Mouse (Mus musculus): ENCODE results near the gene Fgfr2. TPM values are rescaled to one million over a fixed set of nuclear protein-coding genes. Genes with fewer than 3 reads are reported as not detected.

Gene Fgfr2
- total RNA-seq, 1 experiment: 37.5 TPM

DNA sequence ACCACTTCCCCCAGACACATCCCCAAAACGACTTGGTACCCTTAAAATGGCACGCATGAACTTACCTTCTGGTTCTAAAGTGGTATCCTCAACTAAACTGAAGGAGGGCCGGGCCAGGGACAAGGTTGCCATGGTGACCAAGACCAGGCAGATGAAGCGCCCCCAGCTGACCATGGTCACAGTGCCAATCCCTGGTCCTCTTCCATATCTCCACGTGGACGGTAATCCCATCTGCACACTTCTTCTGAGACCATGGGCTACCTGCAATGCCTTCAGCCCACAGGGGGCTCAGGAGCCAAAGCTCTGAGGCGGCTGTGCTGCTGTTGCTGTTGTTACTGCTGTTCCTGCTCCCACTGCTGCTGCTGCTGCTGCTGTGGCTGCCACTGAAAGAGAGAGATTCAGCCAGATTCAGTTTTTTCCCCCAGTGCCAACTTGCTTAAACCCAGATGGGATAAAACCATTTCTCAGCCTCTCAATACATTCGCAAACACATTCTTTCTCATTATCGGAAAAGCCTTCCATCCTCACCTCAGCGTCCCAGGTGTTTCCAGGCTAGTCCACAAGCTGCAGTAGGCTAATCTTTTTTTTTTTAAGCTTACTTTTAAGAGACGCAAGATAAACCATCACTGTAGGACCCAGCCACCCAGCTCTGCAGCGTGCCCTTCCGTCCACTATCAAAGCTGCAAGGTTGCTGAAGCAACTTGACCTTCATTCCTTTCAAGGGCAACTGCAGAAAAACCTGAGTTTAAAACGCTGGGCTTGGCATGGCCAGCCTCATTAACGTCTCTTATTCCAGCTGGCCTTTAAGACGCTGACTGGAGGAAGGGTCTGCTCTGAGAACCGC, 2861.2 kb downstream of the Fgfr2 start:
- in situ Hi-C loops (cut with MboI; ENCODE audit: low sequenced_read_pairs in 2 of 2, unreplicated experiment in 2 of 2): no loop called here
- TF ChIP-seq HCFC1 (IDR thresholded peaks at IDR 0.05; ENCODE audit: borderline replicate concordance, insufficient read depth, low read length) (no peak), ZNF384 (IDR thresholded peaks at IDR 0.05; ENCODE audit: low read depth, low read length) (no peak), CHD2 (IDR thresholded peaks at IDR 0.05; ENCODE audit: low read depth, low read length) (no peak)
- no peak for DNase-seq (ENCODE audit: low read depth, low spot score)
- Histone ChIP-seq H3K36me3 (ENCODE audit: control insufficient read depth, insufficient read depth, low read length, poor library complexity, severe bottlenecking) (peaks cover 5% of the 10 kb centered on the region; the same call in 1 of the 2 replicates), H3K4me3 (ENCODE audit: insufficient read depth in 1 of 2, low read depth in 1 of 2, low read length in 2 of 2, poor library complexity in 1 of 2, severe bottlenecking in 1 of 2) (no peak overlapping the region), H3K9me3 (ENCODE audit: control insufficient read depth, insufficient read depth, low read depth, low read length) (no peaks in the 10 kb centered on the region), H3K27ac (ENCODE audit: insufficient read depth, low read depth, low read length, poor library complexity, severe bottlenecking) (no peak overlapping the region), H3K4me1 (ENCODE audit: control insufficient read depth in 2 of 2, insufficient read depth in 2 of 2, low read length in 2 of 2, poor library complexity in 1 of 2) (peaks cover 0 to 13% of the 10 kb centered on the region in 2 experiments; a peak in 2 of 4 replicates), H3K9ac (ENCODE audit: insufficient read depth, low read depth, low read length, poor library complexity, severe bottlenecking) (no peak overlapping the region)

DNA sequence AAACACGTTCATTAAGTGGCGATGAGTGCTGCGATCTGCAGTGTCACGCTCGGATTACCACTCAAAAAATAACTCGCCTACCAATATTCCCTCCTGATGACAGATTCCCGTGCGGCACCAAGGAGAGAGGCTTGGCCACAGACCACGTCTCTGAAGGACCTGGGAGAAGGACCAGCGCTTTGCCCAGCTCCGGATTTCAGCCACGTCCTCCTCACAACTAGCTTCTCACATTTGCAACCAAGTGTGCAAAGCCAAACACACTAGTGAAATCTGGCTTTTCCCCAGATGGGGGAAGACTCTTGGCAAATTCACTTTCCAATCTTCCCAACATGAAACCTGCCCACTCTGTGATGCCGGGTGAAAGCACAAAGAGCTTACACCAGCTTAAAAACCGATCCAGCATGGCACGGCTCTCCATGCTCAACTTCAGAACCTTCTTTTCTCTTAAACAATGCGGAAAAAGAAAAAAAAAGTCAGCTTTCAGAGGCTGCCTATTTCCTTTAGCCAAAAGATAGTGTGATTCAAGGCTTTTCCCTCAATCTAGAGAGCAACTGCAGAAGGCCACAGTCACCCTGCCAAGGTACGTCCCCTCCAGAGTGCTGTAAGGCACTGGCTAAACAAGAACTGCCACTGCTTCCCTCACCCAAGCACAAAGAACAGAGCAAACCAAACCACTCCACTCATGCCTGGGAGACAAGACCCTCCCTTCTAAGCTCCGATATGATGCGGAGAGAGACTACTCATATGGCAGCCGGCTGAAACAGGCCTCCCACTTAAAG, 2862.1 kb downstream of the Fgfr2 start:
- Histone ChIP-seq H3K4me1 (ENCODE audit: control insufficient read depth in 2 of 2, insufficient read depth in 2 of 2, low read length in 2 of 2, poor library complexity in 1 of 2) (peaks cover 0 to 13% of the 10 kb centered on the region in 2 experiments; a peak in 2 of 4 replicates), H3K9ac (ENCODE audit: insufficient read depth, low read depth, low read length, poor library complexity, severe bottlenecking) (no peak overlapping the region), H3K9me3 (ENCODE audit: control insufficient read depth, insufficient read depth, low read depth, low read length) (no peaks in the 10 kb centered on the region), H3K36me3 (ENCODE audit: control insufficient read depth, insufficient read depth, low read length, poor library complexity, severe bottlenecking) (peaks cover 5% of the 10 kb centered on the region; the same call in 1 of the 2 replicates), H3K27ac (ENCODE audit: insufficient read depth, low read depth, low read length, poor library complexity, severe bottlenecking) (no peak overlapping the region), H3K4me3 (ENCODE audit: insufficient read depth in 1 of 2, low read depth in 1 of 2, low read length in 2 of 2, poor library complexity in 1 of 2, severe bottlenecking in 1 of 2) (no peak overlapping the region)
- in situ Hi-C loops (cut with MboI; ENCODE audit: low sequenced_read_pairs in 2 of 2, unreplicated experiment in 2 of 2): no loop called here
- no peak for DNase-seq (ENCODE audit: low read depth, low spot score)
- no peak for TF ChIP-seq CHD2 (IDR thresholded peaks at IDR 0.05; ENCODE audit: low read depth, low read length)
- no peak for TF ChIP-seq ZNF384 (IDR thresholded peaks at IDR 0.05; ENCODE audit: low read depth, low read length)
- TF ChIP-seq MAFK (IDR thresholded peaks at IDR 0.05; ENCODE audit: insufficient read depth, low read depth, low read length): no peak
- TF ChIP-seq ZC3H11A (IDR thresholded peaks at IDR 0.05; ENCODE audit: borderline replicate concordance, low read depth, low read length): no peak
- TF ChIP-seq HCFC1 (IDR thresholded peaks at IDR 0.05; ENCODE audit: borderline replicate concordance, insufficient read depth, low read length): no peak

DNA sequence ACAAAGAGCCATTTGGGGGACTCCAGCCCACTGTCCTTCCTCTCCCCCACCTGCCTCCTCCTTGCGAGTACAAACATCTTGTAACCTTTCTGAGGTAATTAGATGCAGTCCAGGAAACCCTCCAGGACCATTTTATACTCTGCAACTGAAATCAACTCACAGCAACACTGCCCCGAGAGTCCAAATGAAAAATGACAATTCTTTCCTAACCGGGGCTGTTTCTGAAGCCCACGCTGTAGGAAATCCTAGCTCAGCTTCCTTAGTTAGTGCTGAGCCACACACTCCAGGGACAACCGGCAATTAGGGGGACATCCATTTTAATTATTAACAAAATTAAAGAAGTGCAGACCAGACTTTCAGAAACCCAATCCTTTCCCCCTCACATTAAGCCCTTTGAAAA, 2863.1 kb downstream of the Fgfr2 start:
- H3K27ac ChIP-seq (ENCODE audit: insufficient read depth, low read depth, low read length, poor library complexity, severe bottlenecking): no peak overlapping the region
- H3K9ac ChIP-seq (ENCODE audit: insufficient read depth, low read depth, low read length, poor library complexity, severe bottlenecking): no peak overlapping the region
- TF ChIP-seq MAFK (IDR thresholded peaks at IDR 0.05; ENCODE audit: insufficient read depth, low read depth, low read length) (no peak), ZNF384 (IDR thresholded peaks at IDR 0.05; ENCODE audit: low read depth, low read length) (no peak), HCFC1 (IDR thresholded peaks at IDR 0.05; ENCODE audit: borderline replicate concordance, insufficient read depth, low read length) (no peak), ZC3H11A (IDR thresholded peaks at IDR 0.05; ENCODE audit: borderline replicate concordance, low read depth, low read length) (no peak), CHD2 (IDR thresholded peaks at IDR 0.05; ENCODE audit: low read depth, low read length) (no peak)
- in situ Hi-C loops (cut with MboI; ENCODE audit: low sequenced_read_pairs in 2 of 2, unreplicated experiment in 2 of 2): no loop called here
- H3K9me3 ChIP-seq (ENCODE audit: control insufficient read depth, insufficient read depth, low read depth, low read length): no peaks in the 10 kb centered on the region
- H3K4me1 ChIP-seq (ENCODE audit: control insufficient read depth in 2 of 2, insufficient read depth in 2 of 2, low read length in 2 of 2, poor library complexity in 1 of 2): peaks cover 0 to 13% of the 10 kb centered on the region in 2 experiments; a peak in 2 of 4 replicates
- H3K4me3 ChIP-seq (ENCODE audit: insufficient read depth in 1 of 2, low read depth in 1 of 2, low read length in 2 of 2, poor library complexity in 1 of 2, severe bottlenecking in 1 of 2): no peak overlapping the region
- DNase-seq (ENCODE audit: low read depth, low spot score): no peak
- peaks cover 5% of the 10 kb centered on the region; the same call in 1 of the 2 replicates for H3K36me3 ChIP-seq (ENCODE audit: control insufficient read depth, insufficient read depth, low read length, poor library complexity, severe bottlenecking)

DNA sequence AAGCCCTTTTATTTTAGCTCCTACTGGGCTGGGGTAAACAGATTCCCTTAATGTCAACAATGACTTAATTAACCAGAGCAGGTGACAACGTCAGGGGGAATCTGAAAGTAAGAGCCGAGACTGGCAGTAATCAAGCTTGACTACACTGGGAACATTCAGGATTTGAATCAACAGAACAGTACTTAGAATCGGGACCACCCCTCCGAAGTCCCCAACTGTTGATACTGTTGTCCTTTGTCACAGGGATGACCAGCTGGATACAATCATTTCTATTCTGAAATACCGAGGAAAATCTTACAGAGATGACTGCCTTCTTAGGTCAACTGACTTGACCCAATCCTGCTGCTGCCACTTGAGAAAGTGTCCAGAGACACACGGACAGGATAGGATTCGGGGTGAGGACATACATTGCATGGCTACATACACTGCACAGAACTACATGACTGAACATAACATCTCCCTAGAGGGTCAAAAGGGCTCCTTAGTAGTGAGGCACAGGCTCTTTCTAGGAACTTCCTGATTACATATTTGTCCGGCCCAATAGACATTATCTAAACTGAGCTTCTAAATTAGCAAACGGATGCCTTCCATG, 2864.3 kb downstream of the Fgfr2 start:
- Histone ChIP-seq H3K4me1 (ENCODE audit: control insufficient read depth in 2 of 2, insufficient read depth in 2 of 2, low read length in 2 of 2, poor library complexity in 1 of 2) (peaks cover 4 to 13% of the 10 kb centered on the region in 2 experiments; a peak in 2 of 4 replicates), H3K9ac (ENCODE audit: insufficient read depth, low read depth, low read length, poor library complexity, severe bottlenecking) (no peak overlapping the region), H3K4me3 (ENCODE audit: insufficient read depth in 1 of 2, low read depth in 1 of 2, low read length in 2 of 2, poor library complexity in 1 of 2, severe bottlenecking in 1 of 2) (no peak overlapping the region), H3K9me3 (ENCODE audit: control insufficient read depth, insufficient read depth, low read depth, low read length) (no peaks in the 10 kb centered on the region), H3K36me3 (ENCODE audit: control insufficient read depth, insufficient read depth, low read length, poor library complexity, severe bottlenecking) (peaks cover 5% of the 10 kb centered on the region; the same call in 1 of the 2 replicates), H3K27ac (ENCODE audit: insufficient read depth, low read depth, low read length, poor library complexity, severe bottlenecking) (no peak overlapping the region)
- no peak for DNase-seq (ENCODE audit: low read depth, low spot score)
- in situ Hi-C loops (cut with MboI; ENCODE audit: low sequenced_read_pairs in 2 of 2, unreplicated experiment in 2 of 2): no loop called here
- TF ChIP-seq ZNF384 (IDR thresholded peaks at IDR 0.05; ENCODE audit: low read depth, low read length) (no peak), MAFK (IDR thresholded peaks at IDR 0.05; ENCODE audit: insufficient read depth, low read depth, low read length) (no peak), CHD2 (IDR thresholded peaks at IDR 0.05; ENCODE audit: low read depth, low read length) (no peak), HCFC1 (IDR thresholded peaks at IDR 0.05; ENCODE audit: borderline replicate concordance, insufficient read depth, low read length) (no peak), ZC3H11A (IDR thresholded peaks at IDR 0.05; ENCODE audit: borderline replicate concordance, low read depth, low read length) (no peak)
